Mouse (Mus musculus): ENCODE measurements around the gene Arl10. TPM values are rescaled to one million over a fixed set of nuclear protein-coding genes. Genes with fewer than 3 reads are reported as not detected.
"Not testable (repeated sequence)": the region's sequence is repeated elsewhere in the genome, so short reads cannot be mapped to it uniquely, and the experiment has no call there.

Arl10 gene
- polyA plus RNA-seq, 1 experiment from 2014 or later: 23.3 TPM

GRCm38 (mm10) chr13:54603501-54603900 lies 28.7 kb downstream of the Arl10 start:
- Histone ChIP-seq H3K9me3 (replicated peaks) (no peaks in the 10 kb centered on the region), H3K4me1 (replicated peaks) (peaks cover 10% of the 10 kb centered on the region), H3K27me3 (replicated peaks) (no peaks in the 10 kb centered on the region), H3K27ac (ENCODE audit: poor library complexity, severe bottlenecking) (no peak overlapping the region), H3K36me3 (peaks cover 25% of the 10 kb centered on the region), H3K4me2 (no peak overlapping the region), H3K9ac (no peak overlapping the region), H3K4me3 (no peak overlapping the region)
- no peak for ATAC-seq (ENCODE audit: insufficient number of reproducible peaks, low FRiP score)

GRCm38 (mm10) chr13:54604221-54604620 lies 29.4 kb downstream of the Arl10 start:
- H3K27me3 ChIP-seq (replicated peaks): no peaks in the 10 kb centered on the region
- no peak overlapping the region for H3K9ac ChIP-seq
- H3K36me3 ChIP-seq: peaks cover 18% of the 10 kb centered on the region
- no peak overlapping the region for H3K4me2 ChIP-seq
- no peak for ATAC-seq (ENCODE audit: insufficient number of reproducible peaks, low FRiP score)
- 65% methylated on average over 4 of the region's 4 CpGs for WGBS
- H3K9me3 ChIP-seq (replicated peaks): no peaks in the 10 kb centered on the region
- no peak overlapping the region for H3K27ac ChIP-seq (ENCODE audit: poor library complexity, severe bottlenecking)
- no peak overlapping the region for H3K4me3 ChIP-seq
- peaks cover 17% of the 10 kb centered on the region for H3K4me1 ChIP-seq (replicated peaks)

GRCm38 (mm10) chr13:54605426-54605825 lies 30.6 kb downstream of the Arl10 start:
- H3K27ac ChIP-seq (ENCODE audit: poor library complexity, severe bottlenecking): no peak overlapping the region
- peaks cover 23% of the 10 kb centered on the region for H3K4me1 ChIP-seq (replicated peaks)
- no peak overlapping the region for H3K4me3 ChIP-seq
- H3K27me3 ChIP-seq (replicated peaks): no peaks in the 10 kb centered on the region
- no peaks in the 10 kb centered on the region for H3K9me3 ChIP-seq (replicated peaks)
- 74% methylated on average over 5 of the region's 5 CpGs for WGBS
- no peak overlapping the region for H3K4me2 ChIP-seq
- H3K9ac ChIP-seq: no peak overlapping the region
- no peak for ATAC-seq (ENCODE audit: insufficient number of reproducible peaks, low FRiP score)
- H3K36me3 ChIP-seq: peaks cover 12% of the 10 kb centered on the region; the same call in 1 of the 2 replicates

GRCm38 (mm10) chr13:54607204-54607603 lies 32.4 kb downstream of the Arl10 start:
- no peaks in the 10 kb centered on the region for H3K9me3 ChIP-seq (replicated peaks)
- no peak for ATAC-seq (ENCODE audit: insufficient number of reproducible peaks, low FRiP score)
- H3K27me3 ChIP-seq (replicated peaks): no peaks in the 10 kb centered on the region
- WGBS: 65% methylated on average over 5 of the region's 5 CpGs
- H3K27ac ChIP-seq (ENCODE audit: poor library complexity, severe bottlenecking): no peak overlapping the region
- no peak overlapping the region for H3K4me2 ChIP-seq
- no peak overlapping the region for H3K4me3 ChIP-seq
- H3K4me1 ChIP-seq (replicated peaks): peaks cover 28% of the 10 kb centered on the region
- H3K36me3 ChIP-seq: peaks cover 12% of the 10 kb centered on the region; the same call in 1 of the 2 replicates
- H3K9ac ChIP-seq: no peak overlapping the region

- Histone ChIP-seq H3K36me3 (peaks cover 12% of the 10 kb centered on the region; the same call in 1 of the 2 replicates), H3K27ac (ENCODE audit: poor library complexity, severe bottlenecking) (no peak overlapping the region), H3K9ac (no peak overlapping the region), H3K9me3 (replicated peaks) (no peaks in the 10 kb centered on the region), H3K4me2 (no peak overlapping the region), H3K27me3 (replicated peaks) (no peaks in the 10 kb centered on the region), H3K4me3 (no peak overlapping the region), H3K4me1 (replicated peaks) (peaks cover 22% of the 10 kb centered on the region)
- WGBS: 77% methylated on average over 3 of the region's 3 CpGs
- ATAC-seq (ENCODE audit: insufficient number of reproducible peaks, low FRiP score): no peak
These were observed 33.2 kb downstream of the Arl10 start for GRCm38 (mm10) chr13:54608002-54608401.

GRCm38 (mm10) chr13:54608666-54609065 lies 33.9 kb downstream of the Arl10 start:
- ATAC-seq (ENCODE audit: insufficient number of reproducible peaks, low FRiP score): 0 out of 2 replicates have a peak, but pooled peaks have one; percentile 10
- Histone ChIP-seq H3K9ac (peak overlapping the region; percentile 31; the same call in 1 of the 2 replicates), H3K27ac (ENCODE audit: poor library complexity, severe bottlenecking) (no peak overlapping the region), H3K36me3 (peaks cover 12% of the 10 kb centered on the region; the same call in 1 of the 2 replicates), H3K4me2 (peak overlapping the region; percentile 27), H3K9me3 (replicated peaks) (no peaks in the 10 kb centered on the region), H3K4me3 (no peak overlapping the region), H3K27me3 (replicated peaks) (no peaks in the 10 kb centered on the region), H3K4me1 (replicated peaks) (peaks cover 20% of the 10 kb centered on the region)
- 32% methylated on average over 8 of the region's 8 CpGs for WGBS

GRCm38 (mm10) chr13:54609301-54609700 lies 34.5 kb downstream of the Arl10 start:
- H3K27ac ChIP-seq (ENCODE audit: poor library complexity, severe bottlenecking): no peak overlapping the region; the same call in 1 of the 2 replicates
- H3K4me2 ChIP-seq: peak overlapping the region; percentile 27; the same call in 1 of the 2 replicates
- H3K4me1 ChIP-seq (replicated peaks): peaks cover 20% of the 10 kb centered on the region
- H3K36me3 ChIP-seq: peaks cover 12% of the 10 kb centered on the region; the same call in 1 of the 2 replicates
- 4% methylated on average over 1 of the region's 1 CpGs for WGBS
- no peak overlapping the region for H3K4me3 ChIP-seq
- peak overlapping the region; percentile 31; the same call in 1 of the 2 replicates for H3K9ac ChIP-seq
- no peak for ATAC-seq (ENCODE audit: insufficient number of reproducible peaks, low FRiP score)
- no peaks in the 10 kb centered on the region for H3K27me3 ChIP-seq (replicated peaks)
- H3K9me3 ChIP-seq (replicated peaks): no peaks in the 10 kb centered on the region

DNA sequence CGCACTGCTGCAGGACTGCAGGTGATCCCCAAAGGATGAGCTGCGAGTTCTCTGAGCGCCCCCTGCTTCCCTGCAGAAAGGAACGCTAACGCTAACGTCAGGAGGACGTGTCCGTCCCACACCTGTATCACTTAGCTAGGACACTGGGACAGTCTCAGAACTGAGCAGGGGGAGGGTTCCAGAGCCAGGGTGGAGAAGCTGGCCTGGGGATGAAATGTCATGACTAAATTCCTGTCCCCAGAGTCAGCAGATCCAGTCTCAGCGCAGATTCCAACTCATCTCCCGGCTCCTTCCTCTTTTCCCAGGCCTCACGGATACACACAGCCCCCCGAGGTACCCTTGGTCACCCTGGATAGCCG lies 35.8 kb downstream of the Arl10 start:
- Histone ChIP-seq H3K9me3 (replicated peaks) (no peaks in the 10 kb centered on the region), H3K27me3 (replicated peaks) (no peaks in the 10 kb centered on the region), H3K4me2 (peak overlapping the region; percentile 96), H3K4me3 (peak overlapping the region; percentile 76), H3K36me3 (peaks cover 2% of the 10 kb centered on the region; the same call in 1 of the 2 replicates), H3K9ac (peak overlapping the region; percentile 88), H3K4me1 (replicated peaks) (peaks cover 20% of the 10 kb centered on the region), H3K27ac (ENCODE audit: poor library complexity, severe bottlenecking) (0 out of 2 replicates have a peak overlapping the region, but pooled peaks have one; percentile 7)
- ATAC-seq (ENCODE audit: insufficient number of reproducible peaks, low FRiP score): 0 out of 2 replicates have a peak, but pooled peaks have one; percentile 26
- 13% methylated on average over 13 of the region's 13 CpGs for WGBS

DNA sequence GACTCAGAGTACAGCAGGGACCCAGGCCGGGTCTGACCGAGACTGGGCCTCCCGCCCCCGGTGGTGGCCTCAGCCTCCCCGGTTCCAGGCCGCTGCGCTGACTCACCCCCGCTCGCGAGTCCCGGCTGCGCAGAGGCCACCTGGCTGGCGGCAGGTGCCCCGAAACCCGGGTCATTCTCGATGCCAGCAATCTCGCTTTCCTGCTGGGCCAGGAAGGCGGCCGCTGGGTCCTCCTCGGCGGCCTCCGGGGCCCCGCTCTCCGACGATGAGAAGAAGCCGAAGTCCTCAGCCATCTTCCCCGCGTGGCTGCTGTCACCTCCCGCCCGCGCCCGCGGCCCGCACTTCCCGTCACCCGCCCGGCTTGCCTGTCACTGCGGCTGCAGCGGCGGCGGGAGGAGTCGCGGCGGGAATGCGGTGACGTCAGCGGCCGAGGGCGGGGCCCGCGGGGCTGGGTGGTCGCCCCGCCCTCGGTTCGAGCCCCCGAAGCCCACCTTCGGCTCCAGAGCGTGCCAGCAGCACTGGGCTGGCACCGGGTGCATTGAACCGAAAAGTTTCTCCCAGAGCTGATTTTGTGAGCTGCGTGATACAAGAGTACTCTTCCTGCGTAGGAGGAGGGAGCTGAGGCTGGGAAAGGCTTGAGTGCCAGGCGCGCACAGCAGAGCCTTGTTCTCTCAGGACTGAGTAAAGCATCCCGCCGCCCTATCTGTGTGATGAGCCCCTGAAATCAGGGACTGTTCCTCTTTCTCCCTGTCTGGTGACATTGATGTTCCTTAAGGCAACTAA lies 36.3 kb downstream of the Arl10 start, which contains the start of gene Cltb:
Gene Cltb (minus strand): TSS at position 373 of the 783 bp plus-strand sequence.
- WGBS: under 1% methylated on average over 66 of the region's 66 CpGs

GRCm38 (mm10) chr13:54613141-54613540 lies 38.3 kb downstream of the Arl10 start:
- H3K9ac ChIP-seq; H3K27me3 ChIP-seq (replicated peaks); H3K4me3 ChIP-seq; H3K9me3 ChIP-seq (replicated peaks); H3K36me3 ChIP-seq; H3K4me2 ChIP-seq; H3K27ac ChIP-seq (ENCODE audit: poor library complexity, severe bottlenecking); ATAC-seq (ENCODE audit: insufficient number of reproducible peaks, low FRiP score): not testable (repeated sequence)
- peaks cover 20% of the 10 kb centered on the region for H3K4me1 ChIP-seq (replicated peaks)
- 85% methylated on average over 8 of the region's 8 CpGs for WGBS

More for the DNA sequence above, 36.3 kb downstream of the Arl10 start, which contains the start of gene Cltb:
- Histone ChIP-seq H3K4me3 (peak within 1 kb of the TSS; percentile 76), H3K4me2 (peak within 1 kb of the TSS; percentile 96), H3K27ac (ENCODE audit: poor library complexity, severe bottlenecking) (0 out of 2 replicates have a peak within 1 kb of the TSS, but pooled peaks have one; percentile 7), H3K9me3 (replicated peaks) (no peaks in the 10 kb centered on the region), H3K4me1 (replicated peaks) (peaks cover 20% of the 10 kb centered on the region), H3K9ac (peak within 1 kb of the TSS; percentile 88), H3K36me3 (no peaks in the 10 kb centered on the region; the same call in 1 of the 2 replicates), H3K27me3 (replicated peaks) (no peaks in the 10 kb centered on the region)
- peak; percentile 82 for ATAC-seq (ENCODE audit: insufficient number of reproducible peaks, low FRiP score)

- no peaks in the 10 kb centered on the region for H3K36me3 ChIP-seq
- H3K27me3 ChIP-seq (replicated peaks): no peaks in the 10 kb centered on the region
- no peak overlapping the region for H3K9ac ChIP-seq
- no peak overlapping the region for H3K4me3 ChIP-seq
- no peak overlapping the region for H3K27ac ChIP-seq (ENCODE audit: poor library complexity, severe bottlenecking)
- ATAC-seq (ENCODE audit: insufficient number of reproducible peaks, low FRiP score): no peak
- H3K4me2 ChIP-seq: no peak overlapping the region
- H3K4me1 ChIP-seq (replicated peaks): 0 out of 2 replicates have a peak, but pooled peaks cover 5% of the 10 kb centered on the region
- WGBS: 79% methylated on average over 8 of the region's 8 CpGs
- no peaks in the 10 kb centered on the region for H3K9me3 ChIP-seq (replicated peaks)
These were observed 41.5 kb downstream of the Arl10 start for GRCm38 (mm10) chr13:54616307-54616706.

Data from heart, embryonic 12.5 days (tissue).